Mouse (Mus musculus): ENCODE results near the gene Slc29a2. TPM values are rescaled to one million over a fixed set of nuclear protein-coding genes. Genes with fewer than 3 reads are reported as not detected.

Slc29a2 gene
- polyA plus RNA-seq, 1 experiment = 0.03 TPM

- H3K4me1 ChIP-seq (ENCODE audit: control insufficient read depth) = peaks cover 53% of the 10 kb centered on the region
Observed at GRCm38 (mm10) chr19:5040862-5041523, 17.3 kb downstream of the Slc29a2 start, which contains the start of gene Brms1. Gene Brms1 (plus strand): TSS chr19:5041354.

DNA sequence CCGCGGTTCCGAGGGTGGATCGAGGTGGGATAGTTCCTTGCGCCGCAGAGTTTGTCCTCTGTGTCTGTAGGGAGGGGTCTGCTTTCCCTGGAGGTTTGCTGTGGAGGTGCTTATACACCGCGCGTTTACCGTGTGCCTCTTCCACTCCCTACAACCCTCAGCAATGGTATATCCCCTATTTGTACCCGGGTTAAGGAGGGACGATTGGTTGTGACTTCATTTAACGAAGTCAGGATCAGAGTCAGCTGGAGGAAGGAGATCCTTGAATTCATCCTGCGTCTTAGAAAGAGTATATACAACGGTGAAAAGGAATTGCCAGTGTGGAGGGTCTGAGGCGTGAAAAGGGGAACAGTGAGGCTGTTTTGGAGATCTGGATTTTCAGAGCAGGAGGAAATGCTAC lies 17.9 kb downstream of the Slc29a2 start:
- Histone ChIP-seq H3K9me3 (ENCODE audit: control insufficient read depth, low read length) (no peaks in the 10 kb centered on the region), H3K36me3 (ENCODE audit: control insufficient read depth) (peaks cover 26% of the 10 kb centered on the region), H3K27me3 (ENCODE audit: control insufficient read depth) (peaks cover 24% of the 10 kb centered on the region), H3K4me3 (replicated peaks) (peak overlapping the region; percentile 72), H3K4me1 (ENCODE audit: control insufficient read depth) (peaks cover 53% of the 10 kb centered on the region)
- TF ChIP-seq TAL1 (IDR thresholded peaks at IDR 0.05; ENCODE audit: low read length) (no peak), GATA1 (IDR thresholded peaks at IDR 0.05; ENCODE audit: low read length) (no peak)

More at GRCm38 (mm10) chr19:5040862-5041523, 17.3 kb downstream of the Slc29a2 start, which contains the start of gene Brms1:
- H3K27me3 ChIP-seq (ENCODE audit: control insufficient read depth) = peaks cover 26% of the 10 kb centered on the region
- H3K9me3 ChIP-seq (ENCODE audit: control insufficient read depth, low read length) = no peaks in the 10 kb centered on the region
- peaks cover 20% of the 10 kb centered on the region for H3K36me3 ChIP-seq (ENCODE audit: control insufficient read depth)
- TF ChIP-seq TAL1 (IDR thresholded peaks at IDR 0.05; ENCODE audit: low read length) (no peak), GATA1 (IDR thresholded peaks at IDR 0.05; ENCODE audit: low read length) (no peak; the same call in 1 of the 2 replicates)
- H3K4me3 ChIP-seq (replicated peaks) = peak within 1 kb of the TSS; percentile 72

GRCm38 (mm10) chr19:5045531-5045930 lies 21.9 kb downstream of the Slc29a2 start:
- no peak for TF ChIP-seq TAL1 (IDR thresholded peaks at IDR 0.05; ENCODE audit: low read length)
- TF ChIP-seq GATA1 (IDR thresholded peaks at IDR 0.05; ENCODE audit: low read length) = no peak
- H3K9me3 ChIP-seq (ENCODE audit: control insufficient read depth, low read length) = no peaks in the 10 kb centered on the region
- peaks cover 60% of the 10 kb centered on the region for H3K36me3 ChIP-seq (ENCODE audit: control insufficient read depth)

GRCm38 (mm10) chr19:5048138-5049056 lies 24.7 kb downstream of the Slc29a2 start:
- no peak overlapping the region for H3K4me3 ChIP-seq (replicated peaks)
- no peaks in the 10 kb centered on the region for H3K9me3 ChIP-seq (ENCODE audit: control insufficient read depth, low read length)
- TF ChIP-seq TAL1 (IDR thresholded peaks at IDR 0.05; ENCODE audit: low read length) (no peak), GATA1 (IDR thresholded peaks at IDR 0.05; ENCODE audit: low read length) (no peak)
- H3K36me3 ChIP-seq (ENCODE audit: control insufficient read depth) = peaks cover 52% of the 10 kb centered on the region
- H3K4me1 ChIP-seq (ENCODE audit: control insufficient read depth) = peaks cover 6% of the 10 kb centered on the region
- peaks cover 34% of the 10 kb centered on the region for H3K27me3 ChIP-seq (ENCODE audit: control insufficient read depth)

More at GRCm38 (mm10) chr19:5045531-5045930, 21.9 kb downstream of the Slc29a2 start:
- H3K4me1 ChIP-seq (ENCODE audit: control insufficient read depth) = peaks cover 27% of the 10 kb centered on the region
- H3K4me3 ChIP-seq (replicated peaks) = no peak overlapping the region
- H3K27me3 ChIP-seq (ENCODE audit: control insufficient read depth) = peaks cover 5% of the 10 kb centered on the region

- Histone ChIP-seq H3K4me3 (replicated peaks) (no peak overlapping the region), H3K9me3 (ENCODE audit: control insufficient read depth, low read length) (no peaks in the 10 kb centered on the region), H3K4me1 (ENCODE audit: control insufficient read depth) (peaks cover 11% of the 10 kb centered on the region), H3K36me3 (ENCODE audit: control insufficient read depth) (peaks cover 51% of the 10 kb centered on the region), H3K27me3 (ENCODE audit: control insufficient read depth) (peaks cover 40% of the 10 kb centered on the region)
- TF ChIP-seq GATA1 (IDR thresholded peaks at IDR 0.05; ENCODE audit: low read length) = no peak
Observed at GRCm38 (mm10) chr19:5049325-5049724, 25.7 kb downstream of the Slc29a2 start.

- no peak within 1 kb of the TSS for H3K4me3 ChIP-seq (replicated peaks)
- no peaks in the 10 kb centered on the region for H3K9me3 ChIP-seq (ENCODE audit: control insufficient read depth, low read length)
- H3K27me3 ChIP-seq (ENCODE audit: control insufficient read depth) = peaks cover 47% of the 10 kb centered on the region
- H3K36me3 ChIP-seq (ENCODE audit: control insufficient read depth) = peaks cover 47% of the 10 kb centered on the region
- H3K4me1 ChIP-seq (ENCODE audit: control insufficient read depth) = peaks cover 11% of the 10 kb centered on the region
- TF ChIP-seq TAL1 (IDR thresholded peaks at IDR 0.05; ENCODE audit: low read length) (no peak), GATA1 (IDR thresholded peaks at IDR 0.05; ENCODE audit: low read length) (no peak)
Observed at GRCm38 (mm10) chr19:5050047-5050905, 26.6 kb downstream of the Slc29a2 start, which contains the start of gene Rin1. Gene Rin1 (plus strand): TSS chr19:5050481.

DNA sequence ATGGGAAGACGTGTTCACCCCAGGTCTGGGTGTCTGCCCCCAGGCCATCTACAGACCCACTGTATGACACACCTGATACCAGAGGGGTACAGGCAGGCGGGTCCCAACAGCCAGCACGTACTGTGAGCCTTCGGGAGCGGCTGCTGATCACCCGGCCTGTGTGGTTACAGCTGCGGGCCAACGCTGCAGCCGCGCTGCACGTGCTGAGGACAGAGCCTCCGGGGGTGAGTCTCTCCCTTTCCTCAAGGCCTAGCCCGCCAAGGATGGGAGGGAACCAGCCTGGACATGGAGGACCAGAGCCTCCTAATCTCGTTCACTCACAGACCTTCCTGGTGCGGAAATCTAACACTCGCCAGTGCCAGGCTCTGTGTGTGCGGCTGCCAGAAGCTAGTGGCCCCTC lies 27.4 kb downstream of the Slc29a2 start:
- no peaks in the 10 kb centered on the region for H3K9me3 ChIP-seq (ENCODE audit: control insufficient read depth, low read length)
- peaks cover 40% of the 10 kb centered on the region for H3K36me3 ChIP-seq (ENCODE audit: control insufficient read depth)
- TF ChIP-seq GATA1 (IDR thresholded peaks at IDR 0.05; ENCODE audit: low read length) (no peak), TAL1 (IDR thresholded peaks at IDR 0.05; ENCODE audit: low read length) (no peak)
- no peak overlapping the region for H3K4me3 ChIP-seq (replicated peaks)
- H3K4me1 ChIP-seq (ENCODE audit: control insufficient read depth) = peaks cover 11% of the 10 kb centered on the region
- peaks cover 47% of the 10 kb centered on the region for H3K27me3 ChIP-seq (ENCODE audit: control insufficient read depth)

DNA sequence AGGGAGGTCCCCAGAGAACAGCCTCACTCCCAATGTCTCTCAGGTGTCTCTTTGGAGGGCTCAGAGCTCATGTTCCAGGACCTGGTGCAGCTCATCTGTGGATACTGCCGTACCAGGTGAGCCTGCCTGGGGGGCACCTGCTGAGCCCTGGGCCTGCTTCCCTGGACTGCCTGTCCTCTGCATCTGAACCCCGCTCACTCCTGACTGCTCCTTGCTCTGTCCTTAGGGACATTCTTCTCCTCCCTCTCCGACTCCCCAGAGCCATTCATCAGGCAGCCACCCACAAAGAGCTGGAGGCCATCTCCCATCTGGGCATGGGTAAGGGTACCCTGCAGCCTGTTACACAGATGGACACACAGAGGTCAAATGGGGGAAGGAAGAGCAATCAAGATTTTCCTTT lies 27.9 kb downstream of the Slc29a2 start:
- H3K4me3 ChIP-seq (replicated peaks) = no peak overlapping the region
- TF ChIP-seq GATA1 (IDR thresholded peaks at IDR 0.05; ENCODE audit: low read length) = no peak
- TF ChIP-seq TAL1 (IDR thresholded peaks at IDR 0.05; ENCODE audit: low read length) = no peak

More for the DNA sequence above, 27.9 kb downstream of the Slc29a2 start:
- no peaks in the 10 kb centered on the region for H3K9me3 ChIP-seq (ENCODE audit: control insufficient read depth, low read length)
- peaks cover 14% of the 10 kb centered on the region for H3K4me1 ChIP-seq (ENCODE audit: control insufficient read depth)
- peaks cover 35% of the 10 kb centered on the region for H3K36me3 ChIP-seq (ENCODE audit: control insufficient read depth)
- H3K27me3 ChIP-seq (ENCODE audit: control insufficient read depth) = peaks cover 47% of the 10 kb centered on the region

Measured in erythroblast, embryonic 14.5 days (primary cell).